Mouse (Mus musculus): ENCODE data around the gene Hus1. TPM values are rescaled to one million over a fixed set of nuclear protein-coding genes. Genes with fewer than 3 reads are reported as not detected.

Gene Hus1
- polyA plus RNA-seq (2011; ENCODE audit: insufficient read depth, insufficient read length, low replicate concordance, missing spikeins), result 4.0 and 7.6 TPM in 2 replicates

- H3K27ac ChIP-seq (ENCODE audit: control insufficient read depth, insufficient read depth, low read depth, low read length, poor library complexity), result peak within 1 kb of the TSS; percentile 57
- under 1% methylated on average over 43 of the region's 43 CpGs for WGBS
- TF ChIP-seq CTCF (IDR thresholded peaks at IDR 0.05; ENCODE audit: control insufficient read depth, insufficient read depth, low read length) (no peak), POLR2A (IDR thresholded peaks at IDR 0.05; ENCODE audit: borderline replicate concordance, control insufficient read depth, low read depth, low read length) (peak; percentile 90)
These were observed at the start of gene Hus1 for GRCm38 (mm10) chr11:9010853-9011339. Hus1 (minus strand) TSS chr11:9011191.

DNA sequence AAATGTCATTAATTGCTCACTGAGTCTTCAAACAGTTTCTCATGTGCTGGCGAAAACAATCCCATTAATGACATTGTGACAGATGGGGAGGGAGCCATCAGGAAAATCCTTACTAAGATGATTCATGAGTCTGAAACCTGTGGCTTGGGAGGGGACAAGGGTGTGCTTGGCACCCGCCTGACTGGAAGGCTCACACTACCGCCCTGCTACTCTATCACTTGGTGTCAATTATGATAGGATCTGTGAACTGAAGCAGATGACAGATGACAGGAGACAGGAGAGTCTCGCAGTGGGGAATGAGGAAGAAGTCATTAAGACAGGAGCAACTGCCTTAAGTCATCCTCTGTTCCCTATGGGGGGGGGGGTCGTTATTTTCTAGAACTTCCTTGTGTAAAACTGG is 49.5 kb upstream of the Hus1 start:
- whole genome bisulfite sequencing, result 19% methylated on average over 5 of the region's 5 CpGs
- Histone ChIP-seq H3K4me1 (ENCODE audit: control insufficient read depth, insufficient read depth, low read length) (no peaks in the 10 kb centered on the region; the same call in 1 of the 2 replicates), H3K4me3 (replicated peaks; ENCODE audit: control insufficient read depth, low read depth, low read length) (no peak overlapping the region), H3K27ac (ENCODE audit: control insufficient read depth, insufficient read depth, low read depth, low read length, poor library complexity) (peak overlapping the region; percentile 45)
- TF ChIP-seq CTCF (IDR thresholded peaks at IDR 0.05; ENCODE audit: control insufficient read depth, insufficient read depth, low read length), result no peak
- TF ChIP-seq POLR2A (IDR thresholded peaks at IDR 0.05; ENCODE audit: borderline replicate concordance, control insufficient read depth, low read depth, low read length), result no peak

More at GRCm38 (mm10) chr11:9010853-9011339, at the start of gene Hus1:
- Histone ChIP-seq H3K4me1 (ENCODE audit: control insufficient read depth, insufficient read depth, low read length) (no peaks in the 10 kb centered on the region), H3K4me3 (replicated peaks; ENCODE audit: control insufficient read depth, low read depth, low read length) (peak within 1 kb of the TSS; percentile 91)

DNA sequence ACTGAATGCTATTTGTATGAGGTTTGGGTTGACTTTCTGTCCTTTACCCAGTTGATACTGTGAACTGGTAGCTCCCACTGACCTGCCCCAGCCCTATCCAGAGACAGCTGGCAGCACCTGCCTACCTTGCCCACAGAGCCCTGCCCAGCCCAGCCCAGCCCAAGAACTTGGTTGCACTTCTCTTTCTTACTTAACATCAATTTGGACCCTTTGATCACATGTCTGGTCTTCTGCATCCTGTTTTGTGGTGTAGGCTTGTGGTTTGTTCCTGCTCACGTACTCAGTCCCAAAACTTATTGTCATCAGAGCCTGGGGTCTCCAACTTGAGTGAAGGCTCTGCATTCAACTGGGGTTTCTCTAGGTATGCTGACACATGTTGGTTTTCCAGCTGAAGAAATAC is 49.0 kb upstream of the Hus1 start:
- no peak overlapping the region; the same call in 1 of the 2 replicates for H3K27ac ChIP-seq (ENCODE audit: control insufficient read depth, insufficient read depth, low read depth, low read length, poor library complexity)
- 2% methylated on average over 1 of the region's 1 CpGs for WGBS
- H3K4me3 ChIP-seq (replicated peaks; ENCODE audit: control insufficient read depth, low read depth, low read length), result no peak overlapping the region
- H3K4me1 ChIP-seq (ENCODE audit: control insufficient read depth, insufficient read depth, low read length), result no peaks in the 10 kb centered on the region; the same call in 1 of the 2 replicates
- TF ChIP-seq CTCF (IDR thresholded peaks at IDR 0.05; ENCODE audit: control insufficient read depth, insufficient read depth, low read length), result no peak
- no peak for TF ChIP-seq POLR2A (IDR thresholded peaks at IDR 0.05; ENCODE audit: borderline replicate concordance, control insufficient read depth, low read depth, low read length)

GRCm38 (mm10) chr11:9057711-9058110 is 46.7 kb upstream of the Hus1 start:
- TF ChIP-seq CTCF (IDR thresholded peaks at IDR 0.05; ENCODE audit: control insufficient read depth, insufficient read depth, low read length) (no peak), POLR2A (IDR thresholded peaks at IDR 0.05; ENCODE audit: borderline replicate concordance, control insufficient read depth, low read depth, low read length) (no peak)
- Histone ChIP-seq H3K27ac (ENCODE audit: control insufficient read depth, insufficient read depth, low read depth, low read length, poor library complexity) (no peak overlapping the region), H3K4me3 (replicated peaks; ENCODE audit: control insufficient read depth, low read depth, low read length) (no peak overlapping the region), H3K4me1 (ENCODE audit: control insufficient read depth, insufficient read depth, low read length) (no peaks in the 10 kb centered on the region; the same call in 1 of the 2 replicates)
- 89% methylated on average over 4 of the region's 4 CpGs for WGBS

DNA sequence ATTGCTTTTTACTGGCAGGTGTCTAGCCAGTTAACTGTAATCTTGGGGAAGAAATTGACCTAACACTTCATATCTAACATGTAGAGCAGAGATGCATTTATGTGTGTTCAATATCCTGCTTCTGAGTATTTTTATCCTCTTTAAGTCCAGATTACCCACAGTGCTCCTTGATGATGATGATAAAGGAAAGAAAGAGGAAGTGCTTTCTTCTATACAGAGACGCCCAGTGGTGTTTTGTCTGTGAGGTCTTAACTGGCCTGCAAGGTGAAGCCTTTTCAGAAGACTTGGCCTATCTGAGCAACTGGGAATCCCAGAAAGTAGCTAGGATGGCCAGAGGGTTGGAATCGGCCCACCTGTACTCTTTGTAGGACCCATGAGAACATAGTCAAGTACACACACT is 45.9 kb upstream of the Hus1 start:
- no peak overlapping the region for H3K4me3 ChIP-seq (replicated peaks; ENCODE audit: control insufficient read depth, low read depth, low read length)
- TF ChIP-seq POLR2A (IDR thresholded peaks at IDR 0.05; ENCODE audit: borderline replicate concordance, control insufficient read depth, low read depth, low read length) (no peak), CTCF (IDR thresholded peaks at IDR 0.05; ENCODE audit: control insufficient read depth, insufficient read depth, low read length) (no peak)
- no peaks in the 10 kb centered on the region; the same call in 1 of the 2 replicates for H3K4me1 ChIP-seq (ENCODE audit: control insufficient read depth, insufficient read depth, low read length)
- H3K27ac ChIP-seq (ENCODE audit: control insufficient read depth, insufficient read depth, low read depth, low read length, poor library complexity), result no peak overlapping the region
- 49% methylated on average over 2 of the region's 2 CpGs for WGBS

DNA sequence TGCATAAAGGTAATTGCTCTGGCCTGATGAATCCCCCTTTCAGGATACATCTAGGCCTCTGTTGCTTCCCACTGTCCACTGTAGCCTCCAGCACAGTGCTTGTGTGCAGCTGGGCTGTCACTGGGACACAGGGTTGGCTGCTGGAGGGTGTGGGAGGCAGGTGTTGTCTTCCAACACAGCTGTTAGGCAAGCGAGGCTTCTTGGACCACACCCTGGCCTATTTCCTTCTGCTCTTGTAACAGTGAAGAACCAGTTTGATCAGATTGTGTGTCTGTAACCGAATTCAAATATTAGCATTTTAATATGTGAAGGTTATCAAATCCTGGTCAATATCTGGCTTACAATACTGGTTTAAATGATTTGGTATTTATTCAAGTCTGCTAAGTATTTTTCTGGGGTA is 40.9 kb upstream of the Hus1 start:
- 42% methylated on average over 2 of the region's 2 CpGs for WGBS
- TF ChIP-seq CTCF (IDR thresholded peaks at IDR 0.05; ENCODE audit: control insufficient read depth, insufficient read depth, low read length), result no peak
- TF ChIP-seq POLR2A (IDR thresholded peaks at IDR 0.05; ENCODE audit: borderline replicate concordance, control insufficient read depth, low read depth, low read length), result no peak

DNA sequence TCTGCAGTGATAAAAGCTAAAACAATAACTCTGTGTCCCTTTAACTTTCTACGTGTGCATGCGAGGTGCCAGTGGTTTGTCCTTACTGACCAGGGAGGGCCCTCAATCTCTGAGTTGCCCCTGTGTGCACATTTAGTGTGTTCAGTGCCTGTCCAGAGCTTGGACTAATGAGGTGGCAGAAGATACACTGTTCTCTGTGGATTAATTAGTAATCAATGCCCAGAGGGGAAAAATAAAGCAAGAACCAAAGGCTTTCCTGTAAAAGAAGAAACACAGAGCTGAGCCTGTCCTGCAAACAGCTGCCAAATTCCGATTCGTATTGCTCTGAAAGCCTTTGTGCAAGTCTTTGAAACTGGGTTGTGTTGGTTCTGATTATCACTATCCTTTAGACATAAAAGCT is 39.2 kb upstream of the Hus1 start:
- Histone ChIP-seq H3K27ac (ENCODE audit: control insufficient read depth, insufficient read depth, low read depth, low read length, poor library complexity) (no peak overlapping the region), H3K4me1 (ENCODE audit: control insufficient read depth, insufficient read depth, low read length) (peaks cover 2% of the 10 kb centered on the region), H3K4me3 (replicated peaks; ENCODE audit: control insufficient read depth, low read depth, low read length) (no peak overlapping the region)
- 79% methylated on average over 4 of the region's 4 CpGs for WGBS
- no peak for TF ChIP-seq CTCF (IDR thresholded peaks at IDR 0.05; ENCODE audit: control insufficient read depth, insufficient read depth, low read length)
- no peak for TF ChIP-seq POLR2A (IDR thresholded peaks at IDR 0.05; ENCODE audit: borderline replicate concordance, control insufficient read depth, low read depth, low read length)

More for the DNA sequence above, 40.9 kb upstream of the Hus1 start:
- Histone ChIP-seq H3K27ac (ENCODE audit: control insufficient read depth, insufficient read depth, low read depth, low read length, poor library complexity) (no peak overlapping the region), H3K4me1 (ENCODE audit: control insufficient read depth, insufficient read depth, low read length) (peaks cover 2% of the 10 kb centered on the region), H3K4me3 (replicated peaks; ENCODE audit: control insufficient read depth, low read depth, low read length) (no peak overlapping the region)

DNA sequence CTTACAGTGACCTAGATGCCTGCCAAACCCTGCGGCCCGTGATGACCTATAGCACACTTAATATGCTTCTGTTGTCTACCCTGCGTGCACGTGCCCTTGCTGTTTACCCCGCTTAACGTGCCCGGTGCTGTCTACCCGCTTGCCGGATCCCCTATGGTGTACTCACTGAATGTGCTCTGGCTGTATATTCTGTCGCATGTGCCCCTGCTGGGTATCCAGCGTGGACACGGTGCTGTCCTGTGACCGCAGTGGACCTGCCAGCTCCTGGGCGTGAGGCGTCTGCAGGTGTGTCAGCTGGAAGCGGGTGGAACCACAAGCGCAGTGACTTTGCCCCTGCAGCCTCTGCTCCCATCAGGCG is 37.7 kb upstream of the Hus1 start, which contains the start of gene Sun3:
Sun3 (minus strand) TSS at position 289 of the 358 bp plus-strand sequence.
- WGBS, result 1% methylated on average over 18 of the region's 18 CpGs
- peak within 1 kb of the TSS; percentile 14 for H3K4me3 ChIP-seq (replicated peaks; ENCODE audit: control insufficient read depth, low read depth, low read length)
- no peak within 1 kb of the TSS for H3K27ac ChIP-seq (ENCODE audit: control insufficient read depth, insufficient read depth, low read depth, low read length, poor library complexity)
- TF ChIP-seq POLR2A (IDR thresholded peaks at IDR 0.05; ENCODE audit: borderline replicate concordance, control insufficient read depth, low read depth, low read length) (no peak; the same call in 1 of the 2 replicates), CTCF (IDR thresholded peaks at IDR 0.05; ENCODE audit: control insufficient read depth, insufficient read depth, low read length) (no peak)
- peaks cover 2% of the 10 kb centered on the region for H3K4me1 ChIP-seq (ENCODE audit: control insufficient read depth, insufficient read depth, low read length)
